Mouse (Mus musculus): ENCODE data around the gene Ngfr. TPM values are rescaled to one million over a fixed set of nuclear protein-coding genes. Genes with fewer than 3 reads are reported as not detected.

Gene Ngfr
- total and polyA plus RNA-seq, 3 experiments = 0.05 TPM; not detected in 2

DNA sequence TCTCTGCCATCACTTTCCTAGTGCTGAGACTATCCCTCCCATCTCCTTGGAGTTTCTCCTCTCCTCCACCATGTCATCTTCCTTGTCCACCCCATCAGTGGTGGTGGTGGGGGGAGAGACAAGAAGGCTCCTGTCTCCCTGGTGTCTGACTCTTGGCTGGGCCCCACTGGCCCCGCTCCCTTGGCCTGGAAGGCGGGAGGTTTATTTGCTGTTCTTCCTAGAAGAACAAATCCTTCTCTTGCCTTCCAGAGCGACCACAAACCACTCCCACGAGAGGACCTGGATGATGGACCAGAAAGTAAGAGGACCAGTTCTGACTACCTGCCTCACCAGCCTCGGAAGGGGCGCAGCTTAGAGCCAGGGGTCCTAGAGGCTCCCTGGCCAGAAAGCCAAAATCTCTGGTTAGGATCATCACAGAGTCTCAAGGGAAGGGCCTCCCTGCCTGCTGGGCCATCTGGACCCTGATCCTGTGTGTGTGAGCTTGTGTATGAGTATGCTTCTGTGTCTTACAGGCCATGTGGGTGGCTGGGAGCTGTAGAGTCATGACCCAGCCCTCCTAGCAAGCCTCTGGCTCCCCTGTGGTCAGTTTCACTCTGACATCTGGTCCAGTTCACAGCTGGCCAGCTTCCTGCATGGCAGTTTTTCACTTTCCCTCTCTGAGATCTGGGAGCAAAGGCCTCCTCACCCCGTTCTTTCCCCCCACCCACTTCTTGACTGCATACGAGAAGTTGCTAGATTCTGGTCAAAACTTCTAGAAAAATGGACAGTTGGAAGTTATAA, 19.4 kb downstream of the Ngfr start:
- TF ChIP-seq POLR2AphosphoS5 (IDR thresholded peaks at IDR 0.05; ENCODE audit: insufficient replicate concordance, low read depth, low read length) = no peak
- TF ChIP-seq TAL1 (conservative IDR thresholded peaks at IDR 0.05; ENCODE audit: low read depth, low read length) = no peak
- TF ChIP-seq CTCF (IDR thresholded peaks at IDR 0.05; ENCODE audit: low read depth, low read length) = no peak
- TF ChIP-seq GATA2 (IDR thresholded peaks at IDR 0.05; ENCODE audit: borderline replicate concordance, low read depth, low read length) = no peak
- TF ChIP-seq GATA1 (IDR thresholded peaks at IDR 0.05; ENCODE audit: borderline replicate concordance, low read length) = no peak
- Histone ChIP-seq H3K9me3 (replicated peaks) (0 out of 2 replicates have a peak, but pooled peaks cover 4% of the 10 kb centered on the region), H3K4me3 (ENCODE audit: low read depth, low read length) (no peak overlapping the region), H3K27me3 (ENCODE audit: insufficient read depth, low read length) (peaks cover 32% of the 10 kb centered on the region), H3K36me3 (replicated peaks) (no peaks in the 10 kb centered on the region), H3K4me1 (ENCODE audit: insufficient read depth, low read depth, low read length) (no peaks in the 10 kb centered on the region)
- no peak for ATAC-seq (ENCODE audit: extremely low read depth, insufficient number of reproducible peaks, low FRiP score, poor library complexity, severe bottlenecking)
- DNase-seq (ENCODE audit: low spot score) = no peak

DNA sequence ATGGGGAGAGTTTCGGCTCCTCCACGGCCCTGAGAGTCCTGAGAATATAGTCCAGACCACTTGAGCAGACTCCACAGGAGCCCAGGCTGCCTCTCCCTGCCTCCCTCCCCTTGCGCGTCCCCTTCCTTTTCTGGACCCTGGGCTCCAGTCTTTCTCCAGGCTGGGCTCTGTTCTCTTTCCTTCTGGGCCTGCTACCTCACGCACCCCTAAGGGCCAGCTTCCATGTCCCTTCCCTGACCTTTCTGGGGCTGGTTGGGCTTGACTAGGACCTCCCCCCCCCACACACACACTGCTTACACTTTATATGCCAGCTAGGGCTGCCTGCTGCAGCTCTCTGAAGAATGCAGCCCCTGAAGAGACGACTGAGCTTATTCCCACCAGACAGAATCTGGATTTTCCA, 20.2 kb downstream of the Ngfr start:
- ATAC-seq (ENCODE audit: extremely low read depth, insufficient number of reproducible peaks, low FRiP score, poor library complexity, severe bottlenecking) = no peak

GRCm38 (mm10) chr11:95565327-95565726, 22.2 kb downstream of the Ngfr start:
- H3K27me3 ChIP-seq (ENCODE audit: insufficient read depth, low read length) = peaks cover 25% of the 10 kb centered on the region
- H3K4me3 ChIP-seq (ENCODE audit: low read depth, low read length) = no peak overlapping the region
- no peak for ATAC-seq (ENCODE audit: extremely low read depth, insufficient number of reproducible peaks, low FRiP score, poor library complexity, severe bottlenecking)
- no peak for DNase-seq (ENCODE audit: low spot score)
- no peaks in the 10 kb centered on the region for H3K36me3 ChIP-seq (replicated peaks)
- H3K9me3 ChIP-seq (replicated peaks) = 0 out of 2 replicates have a peak, but pooled peaks cover 4% of the 10 kb centered on the region
- TF ChIP-seq GATA1 (IDR thresholded peaks at IDR 0.05; ENCODE audit: borderline replicate concordance, low read length) (no peak), POLR2AphosphoS5 (IDR thresholded peaks at IDR 0.05; ENCODE audit: insufficient replicate concordance, low read depth, low read length) (no peak), GATA2 (IDR thresholded peaks at IDR 0.05; ENCODE audit: borderline replicate concordance, low read depth, low read length) (no peak)
- H3K4me1 ChIP-seq (ENCODE audit: insufficient read depth, low read depth, low read length) = no peaks in the 10 kb centered on the region

More for the DNA sequence above, 20.2 kb downstream of the Ngfr start:
- DNase-seq (ENCODE audit: low spot score) = no peak
- no peak for TF ChIP-seq POLR2AphosphoS5 (IDR thresholded peaks at IDR 0.05; ENCODE audit: insufficient replicate concordance, low read depth, low read length)
- TF ChIP-seq GATA1 (IDR thresholded peaks at IDR 0.05; ENCODE audit: borderline replicate concordance, low read length) = no peak
- no peak for TF ChIP-seq GATA2 (IDR thresholded peaks at IDR 0.05; ENCODE audit: borderline replicate concordance, low read depth, low read length)
- Histone ChIP-seq H3K27me3 (ENCODE audit: insufficient read depth, low read length) (peaks cover 32% of the 10 kb centered on the region), H3K36me3 (replicated peaks) (no peaks in the 10 kb centered on the region), H3K4me1 (ENCODE audit: insufficient read depth, low read depth, low read length) (no peaks in the 10 kb centered on the region), H3K4me3 (ENCODE audit: low read depth, low read length) (no peak overlapping the region), H3K9me3 (replicated peaks) (0 out of 2 replicates have a peak, but pooled peaks cover 4% of the 10 kb centered on the region)

DNA sequence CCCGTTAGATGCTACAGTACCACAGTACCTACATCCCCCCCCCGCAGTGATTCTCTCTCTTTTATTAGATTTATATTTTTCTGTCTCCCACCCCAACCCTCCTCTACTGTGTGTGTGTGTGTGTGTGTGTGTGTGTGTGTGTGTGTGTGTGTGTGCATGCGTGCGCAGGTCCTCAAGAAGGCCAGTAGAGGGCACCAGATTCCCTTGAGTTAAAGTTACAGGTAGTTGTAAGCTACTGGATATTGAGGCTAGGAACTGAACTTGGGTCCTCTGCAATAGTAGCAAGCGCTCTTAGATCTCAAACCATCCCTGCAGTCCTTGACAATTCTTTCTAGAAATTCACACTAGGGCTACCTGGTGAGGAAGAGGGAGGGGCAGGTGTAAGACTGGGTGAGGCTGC, 23.7 kb downstream of the Ngfr start:
- no peaks in the 10 kb centered on the region for H3K4me1 ChIP-seq (ENCODE audit: insufficient read depth, low read depth, low read length)
- ATAC-seq (ENCODE audit: extremely low read depth, insufficient number of reproducible peaks, low FRiP score, poor library complexity, severe bottlenecking) (no peak), DNase-seq (ENCODE audit: low spot score) (no peak)
- TF ChIP-seq GATA2 (IDR thresholded peaks at IDR 0.05; ENCODE audit: borderline replicate concordance, low read depth, low read length) = no peak
- TF ChIP-seq GATA1 (IDR thresholded peaks at IDR 0.05; ENCODE audit: borderline replicate concordance, low read length) = no peak
- no peak for TF ChIP-seq TAL1 (conservative IDR thresholded peaks at IDR 0.05; ENCODE audit: low read depth, low read length)
- no peak for TF ChIP-seq CTCF (IDR thresholded peaks at IDR 0.05; ENCODE audit: low read depth, low read length)
- no peak for TF ChIP-seq POLR2AphosphoS5 (IDR thresholded peaks at IDR 0.05; ENCODE audit: insufficient replicate concordance, low read depth, low read length)
- no peak overlapping the region for H3K4me3 ChIP-seq (ENCODE audit: low read depth, low read length)
- H3K27me3 ChIP-seq (ENCODE audit: insufficient read depth, low read length) = peaks cover 15% of the 10 kb centered on the region
- H3K9me3 ChIP-seq (replicated peaks) = 0 out of 2 replicates have a peak, but pooled peaks cover 4% of the 10 kb centered on the region
- H3K36me3 ChIP-seq (replicated peaks) = no peaks in the 10 kb centered on the region

GRCm38 (mm10) chr11:95560773-95561172, 26.8 kb downstream of the Ngfr start:
- Histone ChIP-seq H3K36me3 (replicated peaks) (no peaks in the 10 kb centered on the region), H3K9me3 (replicated peaks) (0 out of 2 replicates have a peak, but pooled peaks cover 4% of the 10 kb centered on the region), H3K27me3 (ENCODE audit: insufficient read depth, low read length) (peaks cover 22% of the 10 kb centered on the region), H3K4me1 (ENCODE audit: insufficient read depth, low read depth, low read length) (no peaks in the 10 kb centered on the region), H3K4me3 (ENCODE audit: low read depth, low read length) (no peak overlapping the region)
- TF ChIP-seq CTCF (IDR thresholded peaks at IDR 0.05; ENCODE audit: low read depth, low read length) (no peak), GATA1 (IDR thresholded peaks at IDR 0.05; ENCODE audit: borderline replicate concordance, low read length) (no peak), POLR2AphosphoS5 (IDR thresholded peaks at IDR 0.05; ENCODE audit: insufficient replicate concordance, low read depth, low read length) (no peak), GATA2 (IDR thresholded peaks at IDR 0.05; ENCODE audit: borderline replicate concordance, low read depth, low read length) (no peak), TAL1 (conservative IDR thresholded peaks at IDR 0.05; ENCODE audit: low read depth, low read length) (no peak)
- DNase-seq (ENCODE audit: low spot score) (no peak), ATAC-seq (ENCODE audit: extremely low read depth, insufficient number of reproducible peaks, low FRiP score, poor library complexity, severe bottlenecking) (no peak)

GRCm38 (mm10) chr11:95559761-95560160, 27.8 kb downstream of the Ngfr start:
- H3K9me3 ChIP-seq (replicated peaks) = 0 out of 2 replicates have a peak, but pooled peaks cover 4% of the 10 kb centered on the region
- no peak for TF ChIP-seq TAL1 (conservative IDR thresholded peaks at IDR 0.05; ENCODE audit: low read depth, low read length)
- no peak for TF ChIP-seq GATA1 (IDR thresholded peaks at IDR 0.05; ENCODE audit: borderline replicate concordance, low read length)
- TF ChIP-seq GATA2 (IDR thresholded peaks at IDR 0.05; ENCODE audit: borderline replicate concordance, low read depth, low read length) = no peak
- no peak for TF ChIP-seq CTCF (IDR thresholded peaks at IDR 0.05; ENCODE audit: low read depth, low read length)
- TF ChIP-seq POLR2AphosphoS5 (IDR thresholded peaks at IDR 0.05; ENCODE audit: insufficient replicate concordance, low read depth, low read length) = no peak
- DNase-seq (ENCODE audit: low spot score) (no peak), ATAC-seq (ENCODE audit: extremely low read depth, insufficient number of reproducible peaks, low FRiP score, poor library complexity, severe bottlenecking) (no peak)
- H3K27me3 ChIP-seq (ENCODE audit: insufficient read depth, low read length) = peaks cover 20% of the 10 kb centered on the region
- H3K4me3 ChIP-seq (ENCODE audit: low read depth, low read length) = no peak overlapping the region
- H3K36me3 ChIP-seq (replicated peaks) = no peaks in the 10 kb centered on the region
- H3K4me1 ChIP-seq (ENCODE audit: insufficient read depth, low read depth, low read length) = no peaks in the 10 kb centered on the region
